Mouse (Mus musculus): Measurements from ENCODE around the gene Pisd.

GRCm38 (mm10) chr5:32745705-32746655 is 39.5 kb downstream of the Pisd start:
- TF ChIP-seq CTCF (IDR thresholded peaks at IDR 0.05; ENCODE audit: borderline replicate concordance, insufficient read depth, low read length) (no peak), POLR2A (IDR thresholded peaks at IDR 0.05; ENCODE audit: low read depth, low read length) (peak; percentile 84)
